Comparison of ENCODE assay signal across 14 mouse cellular contexts in the genomic region with DNA sequence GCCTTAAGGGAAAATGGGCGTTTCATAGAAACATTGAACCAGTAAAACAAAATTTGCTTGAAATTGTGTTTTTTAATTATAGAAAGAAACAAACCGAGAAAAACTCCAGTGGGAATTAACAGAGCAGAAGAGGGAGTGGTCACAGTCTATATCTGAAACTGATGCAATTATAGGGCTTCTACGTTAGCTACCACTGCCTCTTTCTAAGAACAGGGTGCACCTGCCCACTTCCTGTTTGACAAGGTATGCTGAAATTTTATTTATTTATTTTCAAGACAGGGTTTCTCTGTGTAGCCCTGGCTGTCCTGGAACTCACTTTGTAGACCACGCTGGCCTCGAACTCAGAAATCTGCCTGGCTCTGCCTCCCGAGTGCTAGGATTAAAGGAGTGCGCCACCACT. TPM values are rescaled to one million over a fixed set of nuclear protein-coding genes. Genes with fewer than 3 reads are reported as not detected.
DNase-seq lines count a peak whose midpoint lies in the region; ATAC-seq lines count a peak whose summit lies in the region.
"Had no signal": no experiment of that assay in that cellular context is flagged by ENCODE, and none has a peak within 500 bp of the region (broad histone marks: within the 10 kb centered on the region; RNA-seq: fewer than 3 reads in every experiment).

No protein-coding gene starts in this region.

- peak; percentile 71 for ATAC-seq in activated CD4-positive, CD25-positive, alpha-beta regulatory T cell, adult 4 months
- peak; percentile 29; the same call in 1 of the 2 replicates for ATAC-seq in neutrophil, adult 5-6 weeks (ENCODE audit: extremely low read depth, insufficient number of reproducible peaks, low FRiP score, poor library complexity, severe bottlenecking)
- ATAC-seq: forebrain, embryonic 14.5 days had no signal

- DNase-seq in spleen, postnatal 36 days (ENCODE audit: low spot score in 2 of 2), result peak; percentile 2 to 22
- no peak for DNase-seq in spleen, postnatal 14 days (ENCODE audit: low spot score in 2 of 2)
- no peak for DNase-seq in kidney, postnatal 14 days
- no peak for DNase-seq in retina, postnatal 1 day
- DNase-seq: adrenal gland, adult 2 months; adrenal gland, postnatal 36 days; cerebellum, adult 2 months; cerebellum, postnatal 10 days; gastrocnemius, postnatal 36 days; heart, adult 18-20 months; heart, postnatal 10 days had no signal

RNA-seq across cellular contexts. Expression of a gene that starts 30.3 kb away (rescaled TPM):
- 10 to 100 TPM; 12.8 to 13.1 TPM for polyA plus RNA-seq in activated CD4-positive, CD25-positive, alpha-beta regulatory T cell, adult 4 months (2017; shearing (Covaris generic))
- 9.9 and 17.2 TPM in 2 replicates for total RNA-seq in neutrophil, adult 5-6 weeks (2017)

Comparison
In these comparisons a context has a peak if more than half of its experiments do, and no peak if none do; other contexts are left out.
1. DNase-seq: peak in spleen, postnatal 36 days (2 of 2); none in spleen, postnatal 14 days (0 of 2), kidney, postnatal 14 days (single experiment) and retina, postnatal 1 day (single experiment).